Mouse (Mus musculus): Measurements from ENCODE around the gene Cntnap1. TPM values are rescaled to one million over a fixed set of nuclear protein-coding genes. Genes with fewer than 3 reads are reported as not detected.

The Cntnap1 gene
- total RNA-seq, 2 experiments from 2014 or later, result 1.8 to 2.1 TPM

GRCm38 (mm10) chr11:101180846-101181740 lies 10.8 kb downstream of the Cntnap1 start:
- peak; percentile 67 to 89 for DNase-seq

GRCm38 (mm10) chr11:101181961-101182360 lies 11.6 kb downstream of the Cntnap1 start:
- intact Hi-C loops (cut with DNase I), result loop anchor here (5.0 kb wide), 1 partner anchor 200 kb away; no protein-coding TSS in a partner anchor
- DNase-seq, result no peak

More at GRCm38 (mm10) chr11:101180846-101181740, 10.8 kb downstream of the Cntnap1 start:
- intact Hi-C loops (cut with DNase I), result loop anchor here (5.0 kb wide), 1 partner anchor 199 kb away; no protein-coding TSS in a partner anchor

- DNase-seq, result peak; percentile 58 to 65
- intact Hi-C loops (cut with DNase I), result loop anchor here (5.0 kb wide), 1 partner anchor 201 kb away; no protein-coding TSS in a partner anchor
These were observed 12.6 kb downstream of the Cntnap1 start for GRCm38 (mm10) chr11:101182771-101183517.

- intact Hi-C loops (cut with DNase I), result loop anchor here (5.0 kb wide), 1 partner anchor 203 kb away; no protein-coding TSS in a partner anchor
- DNase-seq, result no peak
These were observed 14.7 kb downstream of the Cntnap1 start for GRCm38 (mm10) chr11:101184984-101185383.

GRCm38 (mm10) chr11:101185441-101185840 lies 15.1 kb downstream of the Cntnap1 start:
- intact Hi-C loops (cut with DNase I), result no loop called here
- DNase-seq, result no peak

GRCm38 (mm10) chr11:101186526-101187247 lies 16.4 kb downstream of the Cntnap1 start:
- intact Hi-C loops (cut with DNase I), result no loop called here
- no peak for DNase-seq

- DNase-seq, result no peak
- intact Hi-C loops (cut with DNase I), result no loop called here
These were observed 17.2 kb downstream of the Cntnap1 start for GRCm38 (mm10) chr11:101187541-101187940.

GRCm38 (mm10) chr11:101188166-101188805 lies 18.0 kb downstream of the Cntnap1 start:
- peak in 1 of 2 experiments; percentile 45 for DNase-seq
- intact Hi-C loops (cut with DNase I), result no loop called here

- intact Hi-C loops (cut with DNase I), result no loop called here
- peak; percentile 81 for DNase-seq
These were observed 19.3 kb downstream of the Cntnap1 start for GRCm38 (mm10) chr11:101189495-101190180.

GRCm38 (mm10) chr11:101190181-101190912 lies 20.0 kb downstream of the Cntnap1 start:
- no peak for DNase-seq
- intact Hi-C loops (cut with DNase I), result no loop called here

GRCm38 (mm10) chr11:101190913-101191907 lies 20.9 kb downstream of the Cntnap1 start:
- peak in 1 of 2 experiments; percentile 48 for DNase-seq
- intact Hi-C loops (cut with DNase I), result no loop called here

GRCm38 (mm10) chr11:101191919-101192470 lies 21.7 kb downstream of the Cntnap1 start:
- no peak for DNase-seq

GRCm38 (mm10) chr11:101192646-101193045 lies 22.3 kb downstream of the Cntnap1 start:
- intact Hi-C loops (cut with DNase I), result no loop called here
- no peak for DNase-seq

More at GRCm38 (mm10) chr11:101191919-101192470, 21.7 kb downstream of the Cntnap1 start:
- intact Hi-C loops (cut with DNase I), result no loop called here

GRCm38 (mm10) chr11:101193076-101193475 lies 22.8 kb downstream of the Cntnap1 start:
- intact Hi-C loops (cut with DNase I), result no loop called here

GRCm38 (mm10) chr11:101194137-101194536 lies 23.8 kb downstream of the Cntnap1 start:
- peak; percentile 46 to 53 for DNase-seq
- intact Hi-C loops (cut with DNase I), result no loop called here

More at GRCm38 (mm10) chr11:101193076-101193475, 22.8 kb downstream of the Cntnap1 start:
- no peak for DNase-seq

- intact Hi-C loops (cut with DNase I), result no loop called here
- no peak for DNase-seq
These were observed 24.3 kb downstream of the Cntnap1 start for GRCm38 (mm10) chr11:101194643-101195042.

GRCm38 (mm10) chr11:101195101-101195500 lies 24.8 kb downstream of the Cntnap1 start:
- intact Hi-C loops (cut with DNase I), result no loop called here
- no peak for DNase-seq

Data from heart, postnatal 10 days (tissue).